Mouse (Mus musculus) lung, adult 2 months (tissue): ENCODE results near the gene Nudc.

Experiments used
- CTCF ChIP-seq: fragments of 200-500 bp; IDR thresholded peaks from 2 replicates; pipeline ENCODE4 v1.5.1; 2011; ENCODE audit warnings: mild to moderate bottlenecking, low read length, control low read depth; ENCODE audit not compliant: insufficient read depth
- POLR2A ChIP-seq: fragments of 200-500 bp; IDR thresholded peaks from 2 replicates; pipeline ENCODE4 v1.6.1; 2011; ENCODE audit warnings: low read depth, mild to moderate bottlenecking, control low read depth, low read length, borderline replicate concordance; ENCODE audit errors: extremely low read depth

DNA sequence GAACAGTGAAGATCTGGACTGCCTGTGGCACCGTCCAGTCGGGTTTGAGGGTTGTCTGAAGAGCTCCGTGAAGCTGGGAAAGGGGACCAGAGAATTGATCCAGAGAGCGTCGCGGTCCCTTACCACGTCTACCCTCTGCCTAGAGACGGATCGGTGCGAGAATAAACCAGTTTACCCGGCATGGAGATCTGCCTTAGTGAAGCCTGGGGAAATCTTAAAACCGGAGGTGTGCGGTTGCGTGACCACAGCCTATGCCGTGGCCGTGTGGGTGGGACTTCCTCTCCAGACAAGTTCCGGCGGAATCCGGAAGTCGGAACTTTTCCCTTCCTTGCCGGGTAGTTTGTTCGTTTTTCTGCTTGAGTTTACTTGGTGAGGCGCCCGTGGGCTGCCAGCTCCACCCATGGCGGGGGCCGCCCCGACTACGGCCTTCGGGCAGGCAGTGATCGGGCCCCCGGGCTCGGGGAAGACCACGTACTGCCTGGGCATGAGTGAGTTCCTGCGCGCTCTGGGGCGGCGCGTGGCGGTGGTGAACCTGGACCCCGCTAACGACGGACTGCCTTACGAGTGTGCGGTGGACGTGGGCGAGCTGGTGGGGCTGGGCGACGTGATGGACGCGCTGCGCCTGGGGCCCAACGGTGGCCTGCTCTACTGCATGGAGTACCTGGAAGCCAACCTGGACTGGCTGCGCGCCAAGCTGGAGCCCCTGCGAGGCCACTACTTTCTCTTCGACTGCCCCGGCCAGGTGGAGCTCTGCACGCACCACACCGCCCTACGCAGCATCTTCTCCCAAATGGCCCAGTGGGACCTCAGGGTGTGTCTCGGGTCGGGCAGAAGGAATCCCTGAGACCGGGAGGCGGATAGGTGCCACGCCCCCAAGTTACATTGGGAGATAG lies 38.5 kb upstream of the Nudc start, which contains the start of gene Gpn2:
- TF ChIP-seq POLR2A (peak; percentile 65; the same call in 1 of the 2 replicates), CTCF (no peak)
